Mouse (Mus musculus): Measurements from ENCODE around the gene Fgfr2.

DNA sequence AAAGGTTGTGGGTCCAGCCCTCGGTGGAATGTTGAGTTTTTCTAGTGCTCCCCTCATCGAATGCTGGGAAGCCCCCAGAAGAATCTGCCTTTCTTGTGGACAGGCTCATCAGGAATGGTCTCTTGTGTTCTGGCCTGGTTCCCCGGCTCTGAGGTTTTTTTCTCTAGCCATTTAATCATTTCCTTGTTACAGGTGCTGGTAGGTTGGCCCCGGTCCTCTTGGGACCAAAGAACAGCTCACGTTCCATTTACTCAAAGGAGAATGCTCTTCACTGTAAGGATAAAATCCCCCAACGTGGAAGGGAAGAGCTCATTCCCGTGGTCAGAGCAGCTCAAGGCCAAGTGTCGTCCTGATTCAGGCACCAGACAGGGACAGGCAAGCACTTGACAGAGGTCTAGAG is 113.5 kb downstream of the Fgfr2 start:
- TF ChIP-seq CTCF (IDR thresholded peaks at IDR 0.05) = no peak
- TF ChIP-seq EP300 (IDR thresholded peaks at IDR 0.05) = no peak
